ENCODE assay signal across 15 mouse cellular contexts in genomic region chr6:33870468-33871142, GRCm38 (mm10).
DNase-seq lines count a peak whose midpoint lies in the region; ATAC-seq lines count a peak whose summit lies in the region.
"Had no signal": no experiment of that assay in that cellular context is flagged by ENCODE, and none has a peak within 500 bp of the region (broad histone marks: within the 10 kb centered on the region; RNA-seq: fewer than 3 reads in every experiment).

No protein-coding gene starts in this region.

- H3K9me3 ChIP-seq in hindbrain, embryonic 13.5 days, result no peaks in the 10 kb centered on the region
- H3K9me3 ChIP-seq in hindbrain, embryonic 11.5 days (ENCODE audit: control insufficient read depth, low read length), result no peaks in the 10 kb centered on the region
- no peaks in the 10 kb centered on the region for H3K9me3 ChIP-seq in forebrain, embryonic 14.5 days (replicated peaks; ENCODE audit: control insufficient read depth, low read length)
- no peaks in the 10 kb centered on the region for H3K9me3 ChIP-seq in midbrain, embryonic 15.5 days
- H3K9me3 ChIP-seq: limb, embryonic 13.5 days had no signal

- peak overlapping the region; percentile 71 for H3K27ac ChIP-seq in hindbrain, embryonic 13.5 days
- no peak overlapping the region for H3K27ac ChIP-seq in hindbrain, embryonic 11.5 days (ENCODE audit: low read depth, low read length)
- H3K27ac ChIP-seq in forebrain, embryonic 14.5 days (ENCODE audit: low read depth, low read length), result peak overlapping the region; percentile 65; the same call in 1 of the 2 replicates
- peak overlapping the region; percentile 51; the same call in 1 of the 2 replicates for H3K27ac ChIP-seq in midbrain, embryonic 15.5 days
- H3K27ac ChIP-seq: limb, embryonic 13.5 days had no signal

- H3K9ac ChIP-seq in hindbrain, embryonic 13.5 days, result no peak overlapping the region
- H3K9ac ChIP-seq in hindbrain, embryonic 11.5 days (ENCODE audit: low read depth, low read length), result no peak overlapping the region
- H3K9ac ChIP-seq in forebrain, embryonic 14.5 days (ENCODE audit: low read length), result no peak overlapping the region
- no peak overlapping the region for H3K9ac ChIP-seq in midbrain, embryonic 15.5 days
- H3K9ac ChIP-seq: limb, embryonic 13.5 days had no signal

- DNase-seq in cerebellum, postnatal 14 days, result peak; percentile 23 to 59
- DNase-seq in cerebellum, adult 11-12 months, result no peak
- no peak for DNase-seq in hindbrain, embryonic 11.5 days (ENCODE audit: low spot score)
- peak; percentile 68 for DNase-seq in forebrain, embryonic 14.5 days (ENCODE audit: low spot score)
- no peak for DNase-seq in ovary, adult 18-20 months (ENCODE audit: low spot score)
- DNase-seq in layer of hippocampus, postnatal 10 days (ENCODE audit: low spot score in 2 of 2), result no peak
- DNase-seq: adrenal gland, postnatal 14 days; cerebellum, adult 8-10 months; gastrocnemius, postnatal 10 days; lung, adult 2 months; spleen, adult 18-20 months had no signal

- H3K36me3 ChIP-seq in hindbrain, embryonic 13.5 days, result no peaks in the 10 kb centered on the region
- no peaks in the 10 kb centered on the region for H3K36me3 ChIP-seq in hindbrain, embryonic 11.5 days (ENCODE audit: control insufficient read depth, insufficient read depth, low read length)
- no peaks in the 10 kb centered on the region for H3K36me3 ChIP-seq in forebrain, embryonic 14.5 days (ENCODE audit: control insufficient read depth, insufficient read depth, low read length)
- H3K36me3 ChIP-seq in midbrain, embryonic 15.5 days (replicated peaks), result no peaks in the 10 kb centered on the region
- H3K36me3 ChIP-seq: limb, embryonic 13.5 days had no signal

- H3K4me3 ChIP-seq in hindbrain, embryonic 13.5 days, result no peak overlapping the region
- H3K4me3 ChIP-seq in hindbrain, embryonic 11.5 days (ENCODE audit: low read depth, low read length), result no peak overlapping the region
- no peak overlapping the region for H3K4me3 ChIP-seq in forebrain, embryonic 14.5 days (ENCODE audit: low read depth, low read length)
- H3K4me3 ChIP-seq in midbrain, embryonic 15.5 days, result no peak overlapping the region
- H3K4me3 ChIP-seq: limb, embryonic 13.5 days had no signal

- peaks cover 47% of the 10 kb centered on the region for H3K4me1 ChIP-seq in hindbrain, embryonic 13.5 days (replicated peaks)
- H3K4me1 ChIP-seq in hindbrain, embryonic 11.5 days (replicated peaks; ENCODE audit: control insufficient read depth, insufficient read depth, low read length), result no peaks in the 10 kb centered on the region
- H3K4me1 ChIP-seq in forebrain, embryonic 14.5 days (ENCODE audit: control insufficient read depth, insufficient read depth, low read length), result peaks cover 40% of the 10 kb centered on the region
- H3K4me1 ChIP-seq in midbrain, embryonic 15.5 days, result peaks cover 29% of the 10 kb centered on the region

- H3K4me2 ChIP-seq in hindbrain, embryonic 13.5 days, result no peak overlapping the region
- no peak overlapping the region for H3K4me2 ChIP-seq in hindbrain, embryonic 11.5 days (replicated peaks; ENCODE audit: low read depth, low read length)
- H3K4me2 ChIP-seq in forebrain, embryonic 14.5 days (ENCODE audit: low read length), result peak overlapping the region; percentile 10; the same call in 1 of the 2 replicates
- H3K4me2 ChIP-seq in midbrain, embryonic 15.5 days, result no peak overlapping the region
- H3K4me2 ChIP-seq: limb, embryonic 13.5 days had no signal

- ATAC-seq in hindbrain, embryonic 13.5 days (ENCODE audit: low FRiP score), result peak; percentile 68; the same call in 1 of the 2 replicates
- ATAC-seq in hindbrain, embryonic 11.5 days (ENCODE audit: low FRiP score), result no peak
- peak; percentile 56 for ATAC-seq in forebrain, embryonic 14.5 days
- ATAC-seq in midbrain, embryonic 15.5 days (replicated peaks), result 0 out of 2 replicates have a peak, but pooled peaks have one; percentile 60
- ATAC-seq: intestine, embryonic 16.5 days had no signal

- H3K27me3 ChIP-seq in hindbrain, embryonic 13.5 days, result no peaks in the 10 kb centered on the region
- no peaks in the 10 kb centered on the region for H3K27me3 ChIP-seq in hindbrain, embryonic 11.5 days (ENCODE audit: control insufficient read depth, insufficient read depth, low read length)
- H3K27me3 ChIP-seq in forebrain, embryonic 14.5 days (replicated peaks; ENCODE audit: control insufficient read depth, insufficient read depth, low read length), result no peaks in the 10 kb centered on the region
- no peaks in the 10 kb centered on the region for H3K27me3 ChIP-seq in midbrain, embryonic 15.5 days (replicated peaks)
- H3K27me3 ChIP-seq: limb, embryonic 13.5 days had no signal

- WGBS in hindbrain, embryonic 13.5 days, result 46% methylated on average over 9 of the region's 9 CpGs
- WGBS in hindbrain, embryonic 11.5 days, result 54% methylated on average over 9 of the region's 9 CpGs
- 23% methylated on average over 9 of the region's 9 CpGs for WGBS in forebrain, embryonic 14.5 days
- 30% methylated on average over 9 of the region's 9 CpGs for WGBS in midbrain, embryonic 15.5 days

Comparison
In these comparisons a context has a peak if more than half of its experiments do, and no peak if none do; other contexts are left out.
1. DNase-seq: peak in cerebellum, postnatal 14 days (2 of 2) and forebrain, embryonic 14.5 days (single experiment); none in cerebellum, adult 11-12 months (single experiment), hindbrain, embryonic 11.5 days (single experiment), ovary, adult 18-20 months (single experiment) and layer of hippocampus, postnatal 10 days (0 of 2).